8 mouse cellular contexts compared by ENCODE assay signal in genomic region chr12:111469507-111469906, GRCm38 (mm10). TPM values are rescaled to one million over a fixed set of nuclear protein-coding genes. Genes with fewer than 3 reads are reported as not detected.
DNase-seq lines count a peak whose midpoint lies in the region; TF ChIP-seq lines count a peak whose summit lies in the region.

No protein-coding gene starts in this region.

- no peak overlapping the region for H3K4me3 ChIP-seq in olfactory bulb, adult 2 months (ENCODE audit: insufficient read depth, low read depth, low read length)

- TF ChIP-seq POLR2A in olfactory bulb, adult 2 months (IDR thresholded peaks at IDR 0.05; ENCODE audit: insufficient read depth, low read depth, low read length) = no peak

- DNase-seq in urinary bladder, adult 2 months (ENCODE audit: low spot score) = peak; percentile 41
- DNase-seq in urinary bladder, postnatal 10 days (ENCODE audit: low spot score) = no peak
- DNase-seq in cerebellum, adult 18-20 months = peak; percentile 76 to 78
- DNase-seq in frontal cortex, postnatal 36 days (ENCODE audit: low spot score in 2 of 2) = peak; percentile 63 to 70
- DNase-seq in kidney, adult 9 months = peak; percentile 75
- peak; percentile 83 for DNase-seq in liver
- DNase-seq in thymus, postnatal 10 days (ENCODE audit: low spot score in 2 of 2) = peak; percentile 34 to 82

- peak; percentile 64 for TF ChIP-seq CTCF in olfactory bulb, adult 2 months (IDR thresholded peaks at IDR 0.05; ENCODE audit: insufficient read depth, low read depth, low read length)

- H3K27ac ChIP-seq in olfactory bulb, adult 2 months (ENCODE audit: insufficient read depth, low read depth, low read length) = no peak overlapping the region

- H3K4me1 ChIP-seq in olfactory bulb, adult 2 months (ENCODE audit: control insufficient read depth, insufficient read depth, low read length) = peaks cover 3% of the 10 kb centered on the region

- 11% methylated on average over 8 of the region's 8 CpGs for WGBS in olfactory bulb, adult 2 months

RNA-seq across cellular contexts. Expression of gene Gm266, which starts 16.1 kb away (rescaled TPM):
- 5.9 and 6.7 TPM in 2 replicates for polyA plus RNA-seq in urinary bladder, adult 2 months (2012; rRNA removed)
- polyA plus RNA-seq in olfactory bulb, adult 2 months (2012; ENCODE audit: insufficient read depth, insufficient read length, low replicate concordance, missing spikeins) = not detected in 2 replicates

RNA-seq across cellular contexts. Expression of gene Tnfaip2, which starts 27.2 kb away (rescaled TPM):
- polyA plus RNA-seq in urinary bladder, adult 2 months (2012; rRNA removed) = 106 and 156 TPM in 2 replicates
- not detected in 2 replicates for polyA plus RNA-seq in olfactory bulb, adult 2 months (2012; ENCODE audit: insufficient read depth, insufficient read length, low replicate concordance, missing spikeins)

RNA-seq across cellular contexts. Expression of gene Exoc3l4, which starts 52.7 kb away (rescaled TPM):
- 7.8 and 8.4 TPM in 2 replicates for polyA plus RNA-seq in urinary bladder, adult 2 months (2012; rRNA removed)
- not detected in 2 replicates for polyA plus RNA-seq in olfactory bulb, adult 2 months (2012; ENCODE audit: insufficient read depth, insufficient read length, low replicate concordance, missing spikeins)

Comparison
In these comparisons a context has a peak if more than half of its experiments do, and no peak if none do; other contexts are left out.
1. RNA of gene Tnfaip2, which starts 27.2 kb away (polyA plus RNA-seq): 106 to 156 TPM in urinary bladder, adult 2 months; not detected in olfactory bulb, adult 2 months; every median in the first group is over 100 times any median in the second.